Mouse (Mus musculus) frontal cortex, postnatal 25 days (tissue): ENCODE measurements around the gene Ppp2r5d.
A peak's percentile ranks its signal among the peaks of the same experiment; 100 is the strongest.

Experiments
- DNase-seq, 2 experiments: peaks; one replicate each; pipeline ENCODE4 v3.0.0; 2022; ENCODE audit warnings: low spot score in 2 of 2

Gene Ppp2r5d

DNA sequence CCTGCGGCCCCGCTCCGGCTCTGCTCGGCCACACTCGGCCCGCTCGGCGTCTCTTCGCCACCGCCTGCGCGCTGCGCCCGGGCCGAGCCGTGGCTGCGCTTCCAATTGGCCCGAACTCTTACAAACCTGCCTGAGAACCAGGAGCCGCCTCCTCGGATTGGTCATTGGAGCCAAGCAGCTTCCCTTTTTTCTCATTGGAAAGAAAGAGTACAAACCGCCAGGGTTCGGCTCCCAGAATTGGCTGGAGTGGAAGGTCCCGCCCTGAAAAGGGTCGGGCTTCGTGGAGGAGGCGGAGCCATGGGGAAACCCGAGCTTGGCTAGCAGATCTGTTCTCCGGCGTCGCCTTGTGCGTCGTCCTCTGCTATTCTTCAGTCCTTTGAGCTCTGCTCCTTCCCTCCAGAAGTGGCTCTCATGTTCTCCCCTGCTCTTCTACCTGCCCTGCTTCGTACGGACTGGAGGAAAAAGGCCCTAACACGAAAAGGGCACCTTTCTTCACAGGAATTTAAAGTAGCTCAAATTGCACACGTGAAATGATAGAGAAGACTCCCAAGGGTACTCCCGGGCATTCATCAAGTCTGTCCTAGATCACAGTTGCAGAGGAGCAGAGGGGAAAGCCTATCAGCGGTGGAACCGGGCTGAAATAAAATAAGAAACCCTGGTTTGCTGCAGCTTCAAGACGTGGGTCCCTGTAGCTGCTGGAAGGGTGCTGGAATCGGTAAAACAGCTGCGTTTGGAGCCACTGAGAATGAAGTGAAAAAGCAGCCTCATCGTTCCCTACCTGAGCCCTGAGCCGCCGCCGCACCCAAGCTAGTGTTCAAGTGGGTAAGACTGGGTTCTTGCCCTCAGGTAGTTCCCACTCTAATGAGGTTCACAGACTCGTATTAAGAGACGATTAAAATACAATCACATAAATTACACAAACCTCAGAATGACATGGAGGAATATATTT lies at the start of gene Ppp2r5d:
TSS of gene Ppp2r5d (minus strand) at position 225 of the 949 bp plus-strand sequence.
- DNase-seq, result peak; percentile 92 to 95

DNA sequence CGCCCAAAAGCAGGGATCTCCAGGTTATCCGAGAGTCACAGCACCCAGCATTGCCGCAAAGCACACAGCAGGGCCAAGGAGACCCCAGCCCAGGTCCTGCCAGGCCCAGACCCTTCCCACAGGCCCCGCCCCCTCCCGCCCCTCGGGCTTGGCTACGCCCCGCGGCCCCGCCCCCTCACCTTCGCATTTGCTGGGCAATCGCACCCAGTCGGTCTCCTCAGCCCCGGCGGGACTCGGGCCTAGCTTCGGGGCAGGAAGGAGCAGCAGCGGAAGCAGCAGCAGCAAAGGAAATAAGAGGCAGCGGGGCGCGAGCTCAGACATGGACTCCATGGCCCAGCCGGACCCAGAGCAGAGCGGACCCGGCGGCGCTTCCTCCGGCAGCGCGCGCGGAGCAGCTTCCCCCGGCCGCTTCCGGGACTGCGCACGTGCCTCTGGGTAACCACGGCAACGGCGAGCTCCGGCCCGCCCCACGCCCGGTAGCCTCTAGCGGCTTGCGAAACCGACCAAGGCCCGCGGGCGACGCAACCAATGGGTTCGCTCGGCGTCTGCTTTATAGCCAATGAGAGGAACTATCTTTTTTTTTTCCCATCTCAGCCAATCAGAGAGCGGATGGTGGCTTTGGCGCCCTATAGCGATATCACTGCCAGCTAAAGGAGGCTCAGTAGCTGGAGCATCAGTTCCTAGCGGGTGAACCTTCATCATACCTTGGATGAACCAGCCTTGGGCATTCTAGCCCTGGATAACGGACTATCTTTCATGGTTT lies 47.1 kb upstream of the Ppp2r5d start, which contains the start of gene Cnpy3:
TSS of gene Cnpy3 (minus strand) at position 421 of the 763 bp plus-strand sequence.
- peak; percentile 91 to 96 for DNase-seq

DNA sequence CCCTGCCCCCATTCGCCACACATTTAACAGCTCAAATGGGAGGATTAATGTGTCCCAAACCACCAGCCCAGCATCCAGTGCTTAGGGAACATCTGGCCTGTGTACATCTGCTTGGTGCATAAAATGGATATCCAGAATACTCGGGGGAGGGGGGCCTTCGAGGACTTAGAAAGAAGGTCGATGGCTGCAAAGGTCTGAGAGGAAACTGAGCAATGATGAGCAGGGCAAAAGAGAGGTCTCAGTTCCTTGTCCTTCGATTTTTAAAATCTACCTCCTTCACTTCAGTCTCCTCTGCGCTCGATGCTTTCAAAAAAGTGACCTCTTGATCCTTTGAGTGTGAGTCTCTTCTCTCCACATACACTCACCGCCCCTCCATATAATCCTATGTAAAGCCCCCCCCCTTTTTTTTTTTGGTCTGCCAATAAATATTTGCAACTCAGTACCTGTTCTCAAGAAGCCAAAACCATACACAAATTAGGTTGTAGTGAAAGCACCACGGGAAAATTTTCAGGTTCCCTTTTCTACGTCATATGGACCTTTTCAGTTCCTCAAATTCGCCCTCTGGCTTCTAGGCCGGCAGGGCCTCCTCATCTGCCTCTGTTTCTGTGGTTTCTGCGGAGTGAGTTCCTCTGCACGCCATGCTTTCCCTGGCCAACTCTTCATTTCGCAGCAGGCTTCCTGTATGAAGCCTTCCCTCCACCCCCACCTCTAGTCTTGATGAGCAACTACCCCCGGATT lies 46.3 kb upstream of the Ppp2r5d start:
- DNase-seq, result peak in 1 of 2 experiments; percentile 50

DNA sequence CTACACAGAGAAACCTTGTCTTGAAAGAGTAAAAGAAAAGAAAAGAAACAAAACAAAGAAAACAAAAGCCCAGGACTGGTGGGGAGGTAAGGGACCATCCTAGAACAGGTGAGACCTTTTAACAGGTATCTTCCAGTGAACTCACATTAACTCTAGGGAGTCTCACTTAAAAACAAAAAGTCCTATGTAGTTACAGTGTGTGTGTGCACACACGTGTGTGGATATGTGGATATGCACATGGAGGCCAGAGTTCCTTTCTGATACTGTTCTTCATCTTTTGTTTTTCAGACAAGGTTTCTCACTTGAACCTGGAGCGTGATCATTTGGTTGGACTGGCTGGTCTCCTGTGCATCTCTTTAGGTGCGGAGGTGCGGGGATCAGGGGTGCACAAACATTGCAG lies 45.7 kb upstream of the Ppp2r5d start:
- DNase-seq, result no peak

DNA sequence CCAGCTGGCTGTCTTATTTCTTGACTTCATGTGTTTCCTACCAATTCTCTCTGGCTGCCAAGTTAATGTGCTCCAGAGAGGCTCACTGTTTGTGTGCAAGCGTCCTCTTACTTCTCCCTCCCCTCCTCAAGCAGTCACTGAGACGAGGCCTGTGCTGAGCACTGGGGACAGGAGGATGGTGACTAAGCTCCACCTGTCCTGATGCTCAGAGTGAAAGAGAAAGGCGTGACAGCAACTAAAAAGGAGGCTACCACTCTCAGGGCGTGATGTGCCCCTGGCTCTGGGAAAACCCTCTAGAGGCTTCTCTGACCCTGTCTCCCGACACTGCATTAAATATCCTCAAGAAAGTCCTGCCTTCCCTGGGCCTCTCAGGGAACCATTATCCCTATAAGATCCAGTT lies 44.4 kb upstream of the Ppp2r5d start:
- DNase-seq, result no peak

DNA sequence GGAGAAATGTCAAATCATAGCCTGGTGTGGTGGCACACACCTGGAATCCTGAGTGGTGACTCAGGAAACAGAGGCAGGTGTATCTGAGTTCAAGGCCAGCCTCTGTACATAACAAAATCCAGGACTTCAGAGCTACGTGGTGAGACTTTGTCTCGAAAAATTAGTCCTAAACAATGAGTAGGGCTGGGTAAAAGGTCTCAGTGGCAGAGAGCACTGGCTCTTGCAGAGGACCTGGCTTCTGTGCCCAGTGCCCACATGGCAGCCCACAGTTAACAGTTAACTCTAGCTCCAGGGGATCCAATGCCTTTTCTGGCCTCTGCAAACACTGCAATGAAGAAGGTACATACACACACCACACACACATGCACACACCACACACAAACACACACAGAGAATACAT lies 42.9 kb upstream of the Ppp2r5d start:
- DNase-seq, result no peak

DNA sequence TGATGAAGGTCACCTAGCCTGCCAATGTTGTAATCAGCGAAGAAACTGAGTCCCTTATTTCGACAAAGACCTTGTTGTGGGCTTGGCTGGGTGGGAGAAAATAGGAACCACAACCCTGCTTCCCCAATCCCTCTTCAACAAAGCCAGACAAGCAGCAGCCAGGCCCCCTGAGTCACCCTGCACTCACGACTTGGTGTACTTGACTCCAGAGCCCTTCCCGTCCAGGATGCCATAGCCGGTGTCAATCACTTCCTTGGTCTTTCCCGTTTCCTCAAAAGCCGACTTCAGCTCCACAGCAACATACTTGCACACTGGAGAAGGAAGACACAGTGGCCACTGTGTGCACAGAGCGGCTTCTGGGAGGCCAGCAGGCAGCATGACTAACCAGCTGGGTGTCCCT lies 42.3 kb upstream of the Ppp2r5d start:
- DNase-seq, result no peak

DNA sequence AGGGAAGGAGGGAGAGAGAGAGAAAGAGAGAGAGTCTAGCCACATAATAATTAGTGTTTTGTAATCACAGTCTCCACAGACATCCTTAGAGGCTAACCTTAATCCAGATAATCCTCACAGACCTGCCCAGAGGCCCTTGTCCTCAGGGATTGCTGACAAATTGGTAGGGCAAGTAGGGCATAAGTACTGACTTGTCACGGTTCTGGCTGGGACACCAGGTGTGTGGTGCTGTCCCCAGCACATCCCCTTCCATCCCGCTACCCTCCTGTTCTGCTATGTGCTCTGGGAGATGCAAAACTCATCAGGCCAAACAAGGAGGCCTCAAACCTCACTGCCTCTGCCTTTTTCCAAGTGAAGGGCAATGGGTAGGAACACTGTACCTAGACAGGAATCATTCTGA lies 40.6 kb upstream of the Ppp2r5d start:
- no peak for DNase-seq

DNA sequence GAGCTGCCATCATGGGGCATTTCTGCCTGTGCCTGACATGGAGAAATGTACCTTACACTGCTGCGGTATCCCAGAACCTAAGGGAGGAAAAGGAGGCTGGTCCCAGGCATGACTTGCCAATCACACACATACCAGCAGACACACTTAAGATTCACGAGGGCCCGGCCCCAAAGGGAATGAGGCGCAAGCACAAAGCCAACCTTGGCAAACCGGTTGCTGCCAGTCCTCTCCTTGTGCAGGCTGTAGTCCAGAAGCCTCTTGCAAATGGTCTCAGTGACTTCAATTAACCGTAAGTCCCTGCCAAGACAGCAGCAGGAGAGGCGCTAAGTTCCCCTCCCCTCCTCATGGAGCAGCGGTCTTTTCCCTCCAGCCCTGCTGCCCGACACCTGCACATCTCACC lies 38.1 kb upstream of the Ppp2r5d start:
- no peak for DNase-seq

DNA sequence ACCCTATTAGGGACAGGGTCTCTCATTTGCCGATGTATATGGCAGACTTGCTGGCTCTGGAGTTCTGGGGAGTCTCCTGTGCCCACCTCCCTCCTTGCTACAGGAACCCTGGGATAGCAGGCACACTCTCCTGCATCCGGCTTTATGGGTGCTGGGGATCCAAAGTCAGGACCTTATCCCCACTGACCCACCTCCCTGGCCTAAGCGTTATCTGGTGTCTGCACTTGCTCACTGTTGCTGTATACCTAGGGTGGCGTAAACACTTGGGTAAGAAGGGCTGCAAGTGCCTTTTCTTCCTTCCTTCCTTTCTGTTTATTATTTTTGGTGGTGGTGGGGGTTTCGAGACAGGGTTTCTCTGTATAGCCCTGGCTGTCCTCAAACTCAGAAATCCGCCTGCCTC lies 36.4 kb upstream of the Ppp2r5d start:
- DNase-seq, result no peak

DNA sequence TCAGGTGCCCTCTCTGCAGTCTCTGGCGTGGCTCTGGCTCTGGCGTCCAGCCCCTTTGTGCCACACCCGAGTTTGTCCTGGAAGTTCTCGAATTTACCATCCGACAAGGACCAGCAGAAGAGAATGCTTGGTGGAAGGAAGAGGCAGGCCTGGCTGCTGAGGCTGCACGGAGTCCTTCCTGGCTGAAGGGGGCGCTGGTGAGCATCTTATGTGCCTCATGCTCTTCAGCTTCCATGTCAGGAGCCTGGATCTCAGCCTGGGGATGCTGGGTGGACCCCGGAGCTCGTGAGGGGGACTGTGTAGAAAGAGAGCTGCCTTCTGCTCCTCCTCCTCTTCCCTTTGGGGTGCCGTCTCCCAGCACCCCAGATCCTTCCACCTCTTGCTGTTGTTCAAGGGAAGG lies 31.2 kb upstream of the Ppp2r5d start:
- no peak for DNase-seq

DNA sequence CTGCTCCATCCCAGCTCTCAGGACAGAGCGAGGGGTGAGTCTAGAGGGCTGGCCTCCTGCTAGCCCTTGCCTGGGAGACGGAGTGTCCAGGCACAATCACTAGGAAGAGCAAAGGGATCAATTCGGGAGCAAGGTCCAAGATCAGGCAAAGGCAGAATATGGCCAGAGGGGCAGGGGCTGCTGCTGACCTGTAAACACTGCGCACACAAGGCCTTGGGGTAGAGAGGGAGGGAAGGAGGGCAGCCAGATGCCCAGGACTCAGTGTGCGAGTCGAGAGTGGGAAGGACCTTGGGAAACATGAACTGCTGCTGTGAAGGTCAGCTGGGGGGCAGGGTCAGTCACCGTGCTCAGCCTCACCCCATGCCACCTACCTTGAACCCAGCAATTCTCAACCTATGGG lies 30.4 kb upstream of the Ppp2r5d start:
- DNase-seq, result no peak

DNA sequence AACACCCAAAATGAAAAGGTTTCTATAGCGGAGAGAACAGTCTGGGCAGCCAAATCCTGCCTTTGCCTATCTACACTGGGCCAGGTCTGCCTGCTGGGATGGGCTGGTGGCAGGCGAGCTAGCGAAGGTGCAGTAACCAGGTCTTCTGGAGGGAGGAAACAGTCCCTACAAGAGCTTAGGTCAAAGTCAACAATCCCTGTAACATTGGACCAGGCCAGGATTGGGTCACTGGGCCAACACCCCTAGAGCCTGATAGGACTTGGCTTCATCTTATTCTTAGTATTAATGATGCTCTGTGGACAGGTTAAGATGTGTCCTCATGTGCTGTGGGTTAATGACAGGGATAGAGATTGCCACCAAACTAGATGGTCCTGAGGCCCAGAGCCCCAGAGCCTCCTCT lies 29.1 kb upstream of the Ppp2r5d start:
- no peak for DNase-seq

DNA sequence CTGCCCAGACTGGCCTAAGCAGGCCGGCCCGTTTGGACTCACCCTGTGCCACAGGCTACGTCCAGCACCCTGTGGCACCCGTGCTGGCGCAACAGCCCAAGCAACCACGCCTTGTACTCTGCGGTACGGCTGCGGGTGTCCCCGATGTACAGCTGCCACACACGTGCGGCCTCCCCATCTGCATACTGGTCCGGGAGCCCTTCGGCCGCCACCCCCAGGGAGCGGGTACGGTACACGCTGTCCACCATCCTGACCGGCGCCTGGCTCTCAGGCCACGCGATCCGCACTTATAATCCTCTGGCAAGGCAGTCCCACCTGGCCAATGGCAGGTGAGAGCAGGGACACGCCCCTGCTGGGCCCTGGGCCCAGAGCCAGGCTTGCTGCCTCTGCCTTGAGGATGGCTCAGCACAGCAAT lies 24.0 kb upstream of the Ppp2r5d start, which contains the start of gene Gnmt:
TSS of gene Gnmt (minus strand) at position 265 of the 415 bp plus-strand sequence.
- DNase-seq, result no peak

DNA sequence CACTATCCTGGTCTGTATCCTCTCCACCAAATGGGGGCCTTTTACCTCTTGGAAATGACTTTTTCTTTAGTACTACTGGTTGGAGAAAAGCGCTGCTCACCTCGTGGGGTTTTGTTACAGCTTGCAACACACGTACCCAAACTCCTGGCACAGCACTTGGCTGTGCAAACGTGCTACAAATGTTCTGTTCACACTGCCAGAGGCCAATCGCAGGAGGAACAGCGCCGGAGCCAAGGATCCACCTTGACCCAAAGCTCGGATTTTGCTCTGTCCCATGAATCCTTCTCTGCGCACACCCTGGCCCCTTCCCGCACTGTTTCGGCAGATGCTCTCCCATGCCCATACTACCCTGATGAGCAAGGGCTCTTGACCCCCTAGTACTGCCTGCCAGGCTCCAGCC lies 23.6 kb upstream of the Ppp2r5d start:
- DNase-seq, result no peak

DNA sequence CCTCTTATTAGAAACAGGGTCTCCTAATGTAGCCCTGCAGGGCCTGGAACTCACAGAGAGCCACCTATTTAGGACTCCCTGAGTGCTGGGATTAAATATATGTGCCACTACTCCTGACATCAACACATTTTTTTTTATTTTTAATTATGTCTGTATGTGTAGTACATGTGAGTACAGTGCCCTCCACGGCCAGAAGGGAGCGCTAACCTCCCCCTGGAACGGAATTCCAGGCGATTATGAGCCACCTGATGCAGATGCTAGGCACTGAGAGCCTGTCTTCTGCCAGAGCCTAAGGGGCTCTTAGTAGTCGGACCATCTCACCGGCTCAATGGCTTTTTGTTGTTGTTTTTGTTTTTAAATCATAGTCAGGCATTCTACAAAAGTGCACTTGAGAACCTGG lies 23.1 kb upstream of the Ppp2r5d start:
- no peak for DNase-seq

DNA sequence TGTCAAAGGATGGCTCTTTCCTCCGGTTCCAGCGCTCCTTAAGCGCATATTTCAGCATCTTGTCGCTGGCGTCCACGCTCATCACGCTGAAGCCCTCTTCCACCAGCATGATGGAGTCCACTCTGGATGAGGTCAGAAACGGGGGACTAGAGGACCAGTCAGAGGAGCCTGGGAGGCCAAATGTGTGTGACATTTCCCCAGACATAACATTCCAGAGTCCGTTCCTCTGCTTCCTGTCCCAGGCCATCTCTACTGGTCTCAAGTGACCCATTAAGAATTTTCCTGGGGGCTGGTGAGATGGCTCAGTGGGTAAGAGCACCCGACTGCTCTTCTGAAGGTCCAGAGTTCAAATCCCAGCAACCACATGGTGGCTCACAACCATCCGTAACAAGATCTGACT lies 22.4 kb upstream of the Ppp2r5d start:
- no peak for DNase-seq

DNA sequence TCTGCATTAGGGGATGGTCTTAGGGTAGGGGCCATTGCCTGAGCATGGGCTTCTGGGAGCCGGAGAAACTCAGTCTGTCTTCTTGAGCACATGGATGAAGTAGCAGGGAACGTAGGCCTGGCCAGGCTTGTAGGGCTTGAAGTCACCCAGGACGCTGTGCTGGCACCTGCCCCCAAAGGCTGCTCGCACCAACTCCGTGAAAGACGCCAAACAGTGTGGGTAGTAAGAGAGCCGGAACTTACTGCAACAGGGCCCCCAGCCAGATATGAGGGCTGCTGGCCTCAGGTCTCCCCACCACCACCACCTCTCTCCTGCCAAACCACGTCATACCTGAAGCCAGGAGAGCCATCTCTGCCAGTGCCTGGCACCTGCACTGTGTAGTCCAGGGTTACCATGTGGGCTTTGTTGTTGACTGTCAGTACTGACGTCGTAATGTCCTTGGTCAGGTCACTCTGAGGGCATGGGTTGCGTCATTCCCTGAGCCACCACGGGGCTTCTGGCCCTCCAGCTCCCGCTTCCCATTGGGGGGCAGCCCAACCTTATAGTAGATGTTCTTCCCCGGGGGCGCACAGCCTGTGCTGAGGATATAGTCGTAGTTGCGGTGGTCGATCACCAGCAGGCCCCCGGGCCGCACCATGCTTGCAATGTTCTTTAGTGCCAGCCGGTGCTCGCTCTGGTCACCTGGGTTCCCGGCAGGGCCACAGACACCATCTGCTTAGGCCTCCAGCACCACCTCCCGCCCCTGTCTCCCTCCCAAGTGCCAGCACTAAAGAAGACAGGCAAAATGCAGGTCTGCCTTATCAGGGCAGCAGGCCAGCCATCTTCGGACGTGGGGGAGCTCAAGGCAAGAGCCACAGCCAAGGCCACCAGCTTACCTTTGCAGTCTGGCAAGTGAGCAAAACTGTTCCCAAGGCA lies 21.1 kb upstream of the Ppp2r5d start:
- no peak for DNase-seq

DNA sequence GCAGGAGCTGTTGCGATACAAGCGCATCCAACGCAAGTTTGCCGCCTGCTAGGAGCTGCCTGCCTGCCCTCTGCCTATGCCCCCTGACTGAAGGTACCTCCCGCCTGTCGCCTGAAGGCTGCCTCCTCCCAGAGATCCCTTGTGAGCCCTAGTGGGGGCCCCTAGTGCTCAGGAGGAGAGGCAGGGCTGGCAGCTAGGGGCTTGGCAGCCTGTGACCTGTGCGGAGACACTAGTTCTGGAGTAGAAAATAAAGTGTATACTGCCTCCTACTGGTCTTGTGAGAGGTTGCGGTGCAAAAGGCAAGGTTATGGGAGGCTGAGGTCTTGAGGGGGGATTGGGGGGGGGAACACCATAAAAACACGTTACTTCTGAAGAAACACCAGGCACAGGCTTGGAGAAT lies 20.4 kb upstream of the Ppp2r5d start:
- no peak for DNase-seq

DNA sequence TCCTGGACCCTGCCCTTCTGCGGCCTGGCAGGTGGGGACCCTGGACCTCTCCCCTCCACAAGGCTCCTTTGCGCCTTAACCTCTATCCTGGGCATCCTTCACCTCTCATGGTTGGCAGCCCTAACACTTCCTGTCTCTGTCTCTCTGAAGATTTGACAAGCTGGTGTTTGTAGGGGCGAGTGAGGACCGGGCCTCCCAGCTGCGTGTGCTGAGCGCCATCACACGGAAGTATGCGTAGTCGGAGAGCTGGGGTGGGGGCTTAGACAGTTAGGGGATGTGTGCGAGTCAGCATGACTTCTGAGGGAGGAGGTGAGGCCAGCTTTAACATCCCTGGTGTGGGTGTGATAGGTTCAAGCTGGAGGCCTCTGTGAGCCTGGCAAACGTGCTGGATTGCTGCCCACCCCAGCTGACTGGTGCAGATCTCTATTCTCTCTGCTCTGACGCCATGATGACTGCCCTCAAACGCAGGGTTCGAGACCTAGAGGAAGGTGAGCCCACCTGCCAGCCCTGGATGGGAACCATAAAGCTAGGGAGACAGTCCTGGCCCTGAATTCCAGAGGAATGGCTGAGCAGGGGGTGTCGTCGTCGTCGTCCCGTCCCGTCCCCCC lies 19.7 kb upstream of the Ppp2r5d start:
- DNase-seq, result no peak

DNA sequence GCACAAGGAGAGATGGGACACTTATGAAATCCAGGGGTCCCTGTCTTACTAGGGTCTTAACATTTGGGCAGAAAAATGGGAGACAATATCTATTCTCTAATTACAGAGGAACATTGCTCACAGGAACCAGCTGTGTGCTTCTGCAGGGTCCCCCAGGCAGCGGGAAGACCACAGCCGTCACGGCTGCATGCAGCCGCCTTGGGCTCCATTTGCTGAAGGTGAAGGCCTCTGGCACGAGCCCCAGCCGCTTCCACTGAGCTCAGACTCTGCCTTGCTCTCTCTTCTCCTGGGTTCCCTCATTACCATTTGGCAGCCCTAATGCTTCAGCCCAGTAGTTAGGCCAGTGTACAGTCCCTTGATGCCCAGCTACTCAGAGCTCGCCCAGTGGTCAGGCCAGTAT lies 16.2 kb upstream of the Ppp2r5d start:
- DNase-seq, result no peak
